In genomic region chrX:101300427-101301030, GRCm38 (mm10) we compare ENCODE assay signal across 8 mouse cellular contexts. TPM values are rescaled to one million over a fixed set of nuclear protein-coding genes. Genes with fewer than 3 reads are reported as not detected.
DNase-seq lines count a peak whose midpoint lies in the region; ATAC-seq and TF ChIP-seq lines count a peak whose summit lies in the region.

No protein-coding gene starts in this region.

- peak overlapping the region; percentile 23; the same call in 1 of the 2 replicates for H3K4me3 ChIP-seq in ES-Bruce4 (ENCODE audit: low read depth, low read length)
- peak overlapping the region; percentile 45 for H3K4me3 ChIP-seq in embryonic facial prominence, embryonic 15.5 days (replicated peaks)
- H3K4me3 ChIP-seq in limb, embryonic 12.5 days (replicated peaks): peak overlapping the region; percentile 47

- 0 out of 2 replicates have a peak, but pooled peaks have one; percentile 12 for ATAC-seq in frontal cortex, adult (ENCODE audit: low TSS enrichment)
- 0 out of 2 replicates have a peak, but pooled peaks have one; percentile 12 for ATAC-seq in embryonic facial prominence, embryonic 15.5 days (ENCODE audit: insufficient number of reproducible peaks, low FRiP score, low TSS enrichment, low read depth)
- ATAC-seq in limb, embryonic 12.5 days (ENCODE audit: insufficient number of reproducible peaks, insufficient read depth, low FRiP score, low TSS enrichment, low read depth): peak; percentile 35
- no peak for ATAC-seq in megakaryocyte, adult 5-6 weeks (ENCODE audit: poor library complexity, severe bottlenecking)

- no peak for DNase-seq in frontal cortex, postnatal 14 days (ENCODE audit: low spot score in 2 of 2)
- no peak for DNase-seq in spleen, postnatal 14 days (ENCODE audit: low spot score in 2 of 2)
- DNase-seq in adrenal gland, postnatal 36 days: no peak

- H3K4me2 ChIP-seq in embryonic facial prominence, embryonic 15.5 days (replicated peaks): peak overlapping the region; percentile 50
- H3K4me2 ChIP-seq in limb, embryonic 12.5 days: peak overlapping the region; percentile 56

- peaks cover 4% of the 10 kb centered on the region for H3K4me1 ChIP-seq in ES-Bruce4 (ENCODE audit: control insufficient read depth, insufficient read depth, low read length)
- 0 out of 2 replicates have a peak, but pooled peaks cover 5% of the 10 kb centered on the region for H3K4me1 ChIP-seq in embryonic facial prominence, embryonic 15.5 days
- H3K4me1 ChIP-seq in limb, embryonic 12.5 days (replicated peaks): peaks cover 24% of the 10 kb centered on the region

- no peaks in the 10 kb centered on the region; the same call in none of the 2 replicates for H3K36me3 ChIP-seq in ES-Bruce4 (ENCODE audit: control insufficient read depth, insufficient read depth, low read length, poor library complexity, severe bottlenecking)
- H3K36me3 ChIP-seq in embryonic facial prominence, embryonic 15.5 days: 0 out of 2 replicates have a peak, but pooled peaks cover 3% of the 10 kb centered on the region
- peaks cover 21% of the 10 kb centered on the region for H3K36me3 ChIP-seq in limb, embryonic 12.5 days

- no peak for TF ChIP-seq CTCF in ES-Bruce4 (IDR thresholded peaks at IDR 0.05; ENCODE audit: low read depth, low read length)

- TF ChIP-seq POLR2A in ES-Bruce4 (IDR thresholded peaks at IDR 0.05; ENCODE audit: insufficient read depth, low read length): no peak

- H3K9me3 ChIP-seq in ES-Bruce4 (replicated peaks; ENCODE audit: control insufficient read depth, insufficient read depth, low read length, poor library complexity, severe bottlenecking): no peaks in the 10 kb centered on the region
- H3K9me3 ChIP-seq in embryonic facial prominence, embryonic 15.5 days (replicated peaks): no peaks in the 10 kb centered on the region
- no peaks in the 10 kb centered on the region for H3K9me3 ChIP-seq in limb, embryonic 12.5 days

- 32% methylated on average over 13 of the region's 13 CpGs for WGBS in embryonic facial prominence, embryonic 15.5 days
- WGBS in limb, embryonic 12.5 days: 32% methylated on average over 13 of the region's 13 CpGs

- no peak overlapping the region for H3K27ac ChIP-seq in ES-Bruce4 (ENCODE audit: insufficient read depth, low read length)
- peak overlapping the region; percentile 63; the same call in 1 of the 2 replicates for H3K27ac ChIP-seq in embryonic facial prominence, embryonic 15.5 days (replicated peaks)
- H3K27ac ChIP-seq in limb, embryonic 12.5 days: peak overlapping the region; percentile 77

- no peak overlapping the region for H3K9ac ChIP-seq in ES-Bruce4 (ENCODE audit: low read depth, poor library complexity, severe bottlenecking)
- H3K9ac ChIP-seq in embryonic facial prominence, embryonic 15.5 days: no peak overlapping the region
- H3K9ac ChIP-seq in limb, embryonic 12.5 days (replicated peaks): peak overlapping the region; percentile 28; the same call in 1 of the 2 replicates

- TF ChIP-seq EP300 in ES-Bruce4 (IDR thresholded peaks at IDR 0.05; ENCODE audit: insufficient read depth, low read depth, low read length): no peak

- H3K27me3 ChIP-seq in ES-Bruce4 (ENCODE audit: control insufficient read depth, insufficient read depth, low read length, poor library complexity, severe bottlenecking): no peaks in the 10 kb centered on the region
- H3K27me3 ChIP-seq in embryonic facial prominence, embryonic 15.5 days: no peaks in the 10 kb centered on the region; the same call in 1 of the 2 replicates
- peaks cover 44% of the 10 kb centered on the region for H3K27me3 ChIP-seq in limb, embryonic 12.5 days

RNA-seq across cellular contexts. Expression of gene Nlgn3, which starts 1.6 kb away (rescaled TPM):
- 0.58 and 0.70 TPM in 2 replicates for polyA plus RNA-seq in ES-Bruce4 (2011; ENCODE audit: insufficient read depth, insufficient read length, low read depth, missing spikeins)
- polyA plus RNA-seq in embryonic facial prominence, embryonic 15.5 days (2015; fragmentation: Nextera tagmentation; extraction: Ambion mirVana): 11.6 and 12.8 TPM in 2 replicates
- 11.1 and 14.5 TPM in 2 replicates for polyA plus RNA-seq in limb, embryonic 12.5 days (2016; fragmentation: Nextera tagmentation; extraction: Ambion mirVana)
- 0.04 TPM in 1 of 2 replicates, not detected in the other for total RNA-seq in megakaryocyte, adult 5-6 weeks (2015)
- total RNA-seq in megakaryocyte, adult 5-6 weeks (2017): not detected in 2 replicates
- total RNA-seq in adrenal gland, postnatal 36 days (2021): 10 to 100 TPM; 18.5 to 28.4 TPM

RNA-seq across cellular contexts. Expression of gene Med12, which starts 26.7 kb away (rescaled TPM):
- 38.6 and 41.7 TPM in 2 replicates for polyA plus RNA-seq in ES-Bruce4 (2011; ENCODE audit: insufficient read depth, insufficient read length, low read depth, missing spikeins)
- 33.3 and 39.3 TPM in 2 replicates for polyA plus RNA-seq in embryonic facial prominence, embryonic 15.5 days (2015; fragmentation: Nextera tagmentation; extraction: Ambion mirVana)
- 46.0 and 51.7 TPM in 2 replicates for polyA plus RNA-seq in limb, embryonic 12.5 days (2016; fragmentation: Nextera tagmentation; extraction: Ambion mirVana)
- total RNA-seq in megakaryocyte, adult 5-6 weeks (2015): 46.8 and 63.7 TPM in 2 replicates
- total RNA-seq in megakaryocyte, adult 5-6 weeks (2017): 28.7 and 37.4 TPM in 2 replicates
- total RNA-seq in adrenal gland, postnatal 36 days (2021): 10 to 100 TPM; 32.2 to 35.1 TPM

RNA-seq across cellular contexts. Expression of gene Gm20489, which starts 31.7 kb away (rescaled TPM):
- not detected in 2 replicates for polyA plus RNA-seq in ES-Bruce4 (2011; ENCODE audit: insufficient read depth, insufficient read length, low read depth, missing spikeins)
- polyA plus RNA-seq in embryonic facial prominence, embryonic 15.5 days (2015; fragmentation: Nextera tagmentation; extraction: Ambion mirVana): not detected in 2 replicates
- polyA plus RNA-seq in limb, embryonic 12.5 days (2016; fragmentation: Nextera tagmentation; extraction: Ambion mirVana): not detected in 2 replicates
- total RNA-seq in megakaryocyte, adult 5-6 weeks (2015): not detected in 2 replicates
- total RNA-seq in megakaryocyte, adult 5-6 weeks (2017): not detected in 2 replicates
- total RNA-seq in adrenal gland, postnatal 36 days (2021): not detected

RNA-seq across cellular contexts. Expression of gene Il2rg, which starts 32.5 kb away (rescaled TPM):
- 0.40 and 0.84 TPM in 2 replicates for polyA plus RNA-seq in ES-Bruce4 (2011; ENCODE audit: insufficient read depth, insufficient read length, low read depth, missing spikeins)
- polyA plus RNA-seq in embryonic facial prominence, embryonic 15.5 days (2015; fragmentation: Nextera tagmentation; extraction: Ambion mirVana): 14.2 and 15.3 TPM in 2 replicates
- 3.9 and 4.2 TPM in 2 replicates for polyA plus RNA-seq in limb, embryonic 12.5 days (2016; fragmentation: Nextera tagmentation; extraction: Ambion mirVana)
- total RNA-seq in megakaryocyte, adult 5-6 weeks (2015): 47.4 and 60.1 TPM in 2 replicates
- 35.2 and 64.5 TPM in 2 replicates for total RNA-seq in megakaryocyte, adult 5-6 weeks (2017)
- total RNA-seq in adrenal gland, postnatal 36 days (2021): 10 to 100 TPM in 1 of 2 experiments, 1 to 10 TPM in 1; 5.7 to 10.2 TPM

RNA-seq across cellular contexts. Expression of gene Gm614, which starts 36.7 kb away (rescaled TPM):
- polyA plus RNA-seq in ES-Bruce4 (2011; ENCODE audit: insufficient read depth, insufficient read length, low read depth, missing spikeins): not detected in 2 replicates
- polyA plus RNA-seq in embryonic facial prominence, embryonic 15.5 days (2015; fragmentation: Nextera tagmentation; extraction: Ambion mirVana): not detected in 2 replicates
- not detected in 2 replicates for polyA plus RNA-seq in limb, embryonic 12.5 days (2016; fragmentation: Nextera tagmentation; extraction: Ambion mirVana)
- total RNA-seq in megakaryocyte, adult 5-6 weeks (2015): 1.0 TPM in 1 of 2 replicates, not detected in the other
- total RNA-seq in megakaryocyte, adult 5-6 weeks (2017): not detected in 2 replicates
- total RNA-seq in adrenal gland, postnatal 36 days (2021): not detected
